Mouse (Mus musculus) liver, embryonic 14.5 days (tissue): ENCODE results near the gene St8sia1.

Source experiments
- CTCF ChIP-seq: IDR thresholded peaks from 2 replicates; pipeline ENCODE4 v1.5.1; 2016; ENCODE audit warnings: antibody characterized with exemption, low read depth, control low read depth
- EP300 ChIP-seq: IDR thresholded peaks from 2 replicates; pipeline ENCODE4 v1.6.1; 2016; ENCODE audit warnings: antibody characterized with exemption, low read depth

- TF ChIP-seq CTCF: no peak
- TF ChIP-seq EP300: no peak
Observed at GRCm38 (mm10) chr6:142793468-142793867, 170.8 kb downstream of the St8sia1 start.
